Mouse (Mus musculus): ENCODE results near the gene Hsd17b3.

The Hsd17b3 gene

GRCm38 (mm10) chr13:64018586-64019141, 70.4 kb downstream of the Hsd17b3 start:
- no peak for DNase-seq

GRCm38 (mm10) chr13:64016048-64016447, 73.0 kb downstream of the Hsd17b3 start:
- no peak for DNase-seq

- DNase-seq = no peak
These were observed 77.9 kb downstream of the Hsd17b3 start for GRCm38 (mm10) chr13:64011157-64011556.

All from lung, adult 18-20 months (tissue).